Mouse (Mus musculus) midbrain, embryonic 16.5 days (tissue): Measurements from ENCODE around the gene Trhr2. TPM values are rescaled to one million over a fixed set of nuclear protein-coding genes. Genes with fewer than 3 reads are reported as not detected.

Experiments
- ATAC-seq: fragments of 200-750 bp; cut with Nextera tagmentation; 2 replicates; pipeline ENCODE4 v1.8.0; 2017; ENCODE audit warnings: moderate TSS enrichment
- H3K27ac ChIP-seq: fragments of 300-500 bp; sonication (generic); 2 replicates; pipeline ENCODE4 v1.5.1; 2014; ENCODE audit warnings: mild to moderate bottlenecking, low read length, mixed read lengths
- H3K27me3 ChIP-seq: fragments of 300-500 bp; sonication (generic); 2 replicates; pipeline ENCODE4 v1.6.1; 2014; ENCODE audit warnings: low read depth, low read length, mixed read lengths; ENCODE audit not compliant: control insufficient read depth, insufficient read depth
- H3K36me3 ChIP-seq: fragments of 300-500 bp; sonication (generic); 2 replicates; pipeline ENCODE4 v1.6.1; 2014; ENCODE audit warnings: mild to moderate bottlenecking, low read length, moderate library complexity, mixed read lengths; ENCODE audit not compliant: control insufficient read depth, insufficient read depth
- H3K4me1 ChIP-seq: fragments of 300-500 bp; sonication (generic); 2 replicates; pipeline ENCODE4 v1.6.1; 2014; ENCODE audit warnings: mild to moderate bottlenecking, low read length, mixed read lengths; ENCODE audit not compliant: control insufficient read depth, insufficient read depth
- H3K4me2 ChIP-seq: fragments of 300-500 bp; sonication (generic); 2 replicates; pipeline ENCODE4 v1.6.1; 2014; ENCODE audit warnings: mild to moderate bottlenecking, low read length, mixed read lengths
- H3K4me3 ChIP-seq: fragments of 300-500 bp; sonication (generic); 2 replicates; pipeline ENCODE4 v1.5.1; 2014; ENCODE audit warnings: low read depth, mild to moderate bottlenecking, low read length, moderate library complexity, mixed read lengths
- H3K9ac ChIP-seq: fragments of 300-500 bp; sonication (generic); 2 replicates; pipeline ENCODE4 v1.6.1; 2014; ENCODE audit warnings: low read depth, low read length, mixed read lengths
- H3K9me3 ChIP-seq: fragments of 300-500 bp; sonication (generic); replicated peaks from 2 replicates; pipeline ENCODE4 v1.6.1; 2014; ENCODE audit warnings: mild to moderate bottlenecking, low read length, mixed read lengths; ENCODE audit not compliant: control insufficient read depth, poor library complexity, severe bottlenecking
- WGBS: fragments of 180-500 bp; shearing (Covaris S2); extraction: QIAGEN DNeasy Blood & Tissue Kit; methylation state at CpG from one replicate; pipeline ENCODE4 v1.1.7; 2014; 5-methylcytosine and 5-hydroxymethylcytosine counted together
- polyA plus RNA-seq: library from polyadenylated mRNA; unstranded; fragments of >200 nt; fragmentation: Nextera tagmentation; extraction: Ambion mirVana; gene quantifications from 2 replicates; pipeline ENCODE4 v1.2.1, GENCODE M21; 2015

Gene Trhr2
- polyA plus RNA-seq, result 0.26 TPM in 1 of 2 replicates, not detected in the other

DNA sequence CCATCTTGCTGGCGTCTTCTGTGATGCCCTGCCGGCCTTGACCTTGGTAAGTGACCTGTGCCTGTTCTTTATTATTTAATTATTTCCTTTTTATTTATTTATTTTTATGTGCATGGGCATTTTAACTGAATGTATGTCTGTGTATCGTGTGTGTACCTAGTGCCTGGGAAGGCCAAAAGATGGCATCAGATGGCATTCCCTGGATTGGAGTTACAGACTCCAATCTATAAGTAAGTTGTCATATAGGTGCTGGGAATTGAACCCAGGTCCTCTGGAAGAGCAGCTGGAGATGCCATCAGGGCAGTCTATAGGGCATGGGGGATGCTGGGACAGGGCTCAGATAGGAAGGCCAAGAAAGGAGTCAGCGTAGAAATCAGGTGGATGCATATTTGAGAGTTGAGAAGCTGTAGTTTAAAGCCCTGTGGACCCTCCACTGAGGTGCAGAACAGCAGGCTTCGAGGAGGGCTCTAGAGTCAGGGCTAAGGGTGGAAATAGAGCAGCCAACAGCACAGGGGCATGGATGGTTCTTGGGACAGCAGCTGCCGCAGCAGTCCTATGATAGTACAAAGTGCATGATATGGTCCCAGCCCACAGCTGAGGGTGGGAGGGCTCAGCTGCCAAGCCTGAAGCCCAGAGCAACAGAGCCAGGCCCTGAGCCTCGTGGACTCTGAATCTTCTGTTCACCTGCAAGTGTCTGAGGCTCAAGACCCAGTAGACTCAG is at the start of gene Trhr2:
TSS of gene Trhr2 (minus strand) at position 51 of the 721 bp plus-strand sequence.
- 79% methylated on average over 7 of the region's 7 CpGs for WGBS
- Histone ChIP-seq H3K4me1 (no peaks in the 10 kb centered on the region), H3K4me3 (no peak within 1 kb of the TSS)

DNA sequence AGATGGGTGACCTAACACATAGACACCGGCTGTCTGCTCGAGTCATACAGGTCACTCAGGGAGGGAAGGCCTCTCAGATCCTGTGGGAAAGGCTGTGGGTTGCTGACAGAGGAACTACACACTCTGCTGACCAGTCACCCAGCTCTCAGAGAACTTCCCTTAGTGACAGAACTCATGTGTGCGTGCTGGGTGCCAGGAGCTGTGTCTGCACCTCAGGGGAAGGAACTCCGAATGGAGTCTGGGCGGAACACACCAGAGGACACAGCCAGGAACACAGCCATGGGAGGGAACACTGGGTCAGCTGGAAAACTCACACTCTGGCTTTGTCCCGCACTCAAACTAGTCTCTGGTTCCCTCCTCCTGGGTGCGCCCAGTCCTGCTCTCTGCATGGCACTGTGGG is 47.1 kb upstream of the Trhr2 start:
- H3K27me3 ChIP-seq, result no peaks in the 10 kb centered on the region
- H3K4me1 ChIP-seq, result no peaks in the 10 kb centered on the region
- H3K9me3 ChIP-seq, result no peaks in the 10 kb centered on the region
- peaks cover 70% of the 10 kb centered on the region for H3K36me3 ChIP-seq
- H3K4me2 ChIP-seq, result no peak overlapping the region
- H3K4me3 ChIP-seq, result no peak overlapping the region
- H3K9ac ChIP-seq, result no peak overlapping the region
- no peak overlapping the region for H3K27ac ChIP-seq
- WGBS, result 94% methylated on average over 7 of the region's 7 CpGs
- ATAC-seq, result no peak

More for the DNA sequence above, at the start of gene Trhr2:
- Histone ChIP-seq H3K4me2 (no peak within 1 kb of the TSS), H3K27ac (no peak within 1 kb of the TSS), H3K9me3 (no peaks in the 10 kb centered on the region), H3K27me3 (no peaks in the 10 kb centered on the region; the same call in 1 of the 2 replicates), H3K36me3 (no peaks in the 10 kb centered on the region), H3K9ac (no peak within 1 kb of the TSS)
- ATAC-seq, result no peak

DNA sequence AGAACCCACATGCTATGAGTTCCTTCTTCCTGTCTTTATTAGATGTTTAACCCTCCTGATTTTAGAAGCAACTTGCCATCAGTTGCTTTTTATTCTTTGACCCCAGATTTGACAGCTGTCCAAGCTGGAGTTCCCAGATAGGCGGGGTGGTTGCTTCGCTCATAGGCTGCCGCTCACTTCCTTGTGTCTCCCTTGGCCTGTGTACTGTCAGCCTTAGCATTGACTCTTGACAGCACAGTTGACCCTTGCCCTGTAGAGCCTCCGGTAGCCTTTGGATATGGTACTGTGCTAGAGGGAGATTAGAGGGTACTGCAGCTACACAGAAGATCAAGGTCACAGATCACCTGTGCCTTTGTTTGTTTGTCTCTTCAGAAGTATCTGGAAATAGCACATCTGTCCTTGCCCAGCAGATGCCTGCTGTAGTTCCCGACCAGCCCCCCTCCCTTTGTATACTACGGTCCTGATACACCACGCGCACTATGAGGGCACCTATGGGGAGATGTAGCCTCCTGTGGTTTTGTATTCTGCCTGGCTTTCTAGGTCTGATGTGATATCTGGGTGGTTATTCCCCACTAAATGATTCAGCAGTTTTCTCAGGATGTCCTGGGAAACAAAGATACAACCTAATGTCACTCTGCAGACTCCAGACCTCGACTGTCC is 44.7 kb upstream of the Trhr2 start:
- Histone ChIP-seq H3K4me3 (no peak overlapping the region), H3K27me3 (no peaks in the 10 kb centered on the region), H3K27ac (no peak overlapping the region), H3K9ac (no peak overlapping the region), H3K4me1 (no peaks in the 10 kb centered on the region), H3K4me2 (no peak overlapping the region), H3K9me3 (no peaks in the 10 kb centered on the region), H3K36me3 (peaks cover 62% of the 10 kb centered on the region)
- ATAC-seq, result no peak
- WGBS, result 90% methylated on average over 9 of the region's 9 CpGs

DNA sequence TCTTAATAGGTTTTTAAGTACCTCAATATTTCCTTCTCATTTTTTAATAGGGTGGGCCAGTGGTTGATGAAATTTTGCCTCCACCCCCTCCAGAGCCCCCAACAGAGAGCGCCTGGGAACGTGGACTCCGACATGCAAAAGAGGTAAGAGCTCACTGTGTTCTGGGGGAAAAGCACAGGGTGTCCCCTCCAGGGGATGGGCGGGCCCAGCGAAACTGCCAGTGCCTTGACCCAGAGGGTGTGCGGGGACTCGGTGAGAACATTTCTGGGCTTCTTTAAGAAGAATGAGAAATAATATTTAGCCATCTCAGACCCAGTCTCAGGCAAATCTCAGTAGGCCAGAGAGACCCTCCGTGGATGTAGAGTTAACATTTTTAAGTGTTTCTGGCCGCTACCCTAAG is 37.6 kb upstream of the Trhr2 start:
- Histone ChIP-seq H3K27ac (no peak overlapping the region), H3K4me3 (no peak overlapping the region), H3K9me3 (no peaks in the 10 kb centered on the region), H3K36me3 (peaks cover 35% of the 10 kb centered on the region), H3K4me2 (no peak overlapping the region), H3K4me1 (no peaks in the 10 kb centered on the region), H3K9ac (no peak overlapping the region), H3K27me3 (no peaks in the 10 kb centered on the region)
- 95% methylated on average over 9 of the region's 9 CpGs for WGBS
- no peak for ATAC-seq

DNA sequence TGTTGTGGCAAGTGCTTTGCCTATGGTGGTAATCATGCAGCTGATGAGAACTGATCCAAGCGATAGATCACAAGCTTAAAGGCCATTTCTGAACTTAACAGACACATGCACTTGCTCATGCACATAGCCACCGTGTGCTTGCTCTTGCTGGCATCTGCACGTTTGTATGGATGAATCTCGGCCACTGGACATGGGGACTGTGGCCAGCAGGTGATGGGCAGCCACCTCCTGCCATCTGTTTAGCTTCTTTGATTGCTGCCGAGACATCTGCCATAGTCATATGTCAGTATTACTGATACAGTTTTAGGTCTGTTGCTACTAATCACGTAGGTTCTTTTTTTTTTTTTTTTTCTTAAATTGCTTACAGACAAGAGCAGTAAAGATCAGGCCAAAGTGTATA is 34.7 kb upstream of the Trhr2 start:
- no peak for ATAC-seq
- WGBS, result 81% methylated on average over 6 of the region's 6 CpGs
- H3K4me1 ChIP-seq, result no peaks in the 10 kb centered on the region
- H3K27ac ChIP-seq, result no peak overlapping the region
- peaks cover 25% of the 10 kb centered on the region for H3K36me3 ChIP-seq
- no peaks in the 10 kb centered on the region for H3K27me3 ChIP-seq
- H3K4me2 ChIP-seq, result no peak overlapping the region
- H3K4me3 ChIP-seq, result no peak overlapping the region
- H3K9me3 ChIP-seq, result no peaks in the 10 kb centered on the region
- H3K9ac ChIP-seq, result no peak overlapping the region

DNA sequence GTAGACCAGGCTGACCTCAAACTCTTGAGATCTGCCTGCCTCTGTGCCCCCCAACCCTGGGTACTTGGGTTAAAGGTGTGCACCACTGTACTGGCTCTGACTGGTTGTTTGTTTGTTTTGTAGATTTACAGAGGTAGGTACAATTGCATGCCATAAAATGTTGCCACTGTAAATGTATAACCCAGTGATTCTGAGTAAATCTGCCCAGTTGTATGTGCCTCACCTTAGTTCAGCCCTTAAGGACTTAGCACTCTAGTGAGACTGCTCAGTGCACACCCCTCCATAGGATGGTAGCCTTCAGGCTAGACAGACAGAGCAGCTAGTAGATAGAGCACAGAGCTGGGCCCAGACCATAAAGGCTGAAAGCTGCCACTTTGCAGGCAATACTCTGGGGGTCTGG is 33.2 kb upstream of the Trhr2 start:
- no peak overlapping the region for H3K9ac ChIP-seq
- H3K4me3 ChIP-seq, result no peak overlapping the region
- H3K4me1 ChIP-seq, result no peaks in the 10 kb centered on the region
- H3K9me3 ChIP-seq, result no peaks in the 10 kb centered on the region
- no peaks in the 10 kb centered on the region for H3K27me3 ChIP-seq
- no peak overlapping the region for H3K4me2 ChIP-seq
- no peak for ATAC-seq
- no peak overlapping the region for H3K27ac ChIP-seq
- H3K36me3 ChIP-seq, result peaks cover 20% of the 10 kb centered on the region

DNA sequence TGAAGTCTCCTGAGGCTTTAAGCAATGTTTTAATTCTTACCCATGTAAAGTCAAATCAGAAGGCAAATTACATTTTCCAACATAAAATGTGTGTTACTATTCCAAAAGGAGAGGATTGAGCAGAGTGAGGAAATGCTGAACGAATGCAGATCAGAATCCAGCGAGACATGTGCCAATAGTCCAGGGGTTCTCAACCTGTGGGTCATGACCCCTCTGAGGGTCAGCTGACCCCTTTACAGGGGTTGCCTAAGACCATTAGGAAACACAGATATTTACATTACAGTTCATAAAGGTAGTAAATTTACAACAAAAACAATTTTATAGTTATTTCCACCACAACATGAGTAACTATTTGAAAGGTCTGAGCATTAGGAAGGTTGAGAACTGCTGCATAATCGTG is 30.2 kb upstream of the Trhr2 start:
- Histone ChIP-seq H3K4me1 (no peaks in the 10 kb centered on the region), H3K27ac (no peak overlapping the region), H3K9ac (no peak overlapping the region), H3K4me2 (no peak overlapping the region), H3K36me3 (peaks cover 34% of the 10 kb centered on the region), H3K27me3 (no peaks in the 10 kb centered on the region), H3K4me3 (no peak overlapping the region), H3K9me3 (no peaks in the 10 kb centered on the region)
- 87% methylated on average over 3 of the region's 3 CpGs for WGBS
- ATAC-seq, result no peak

DNA sequence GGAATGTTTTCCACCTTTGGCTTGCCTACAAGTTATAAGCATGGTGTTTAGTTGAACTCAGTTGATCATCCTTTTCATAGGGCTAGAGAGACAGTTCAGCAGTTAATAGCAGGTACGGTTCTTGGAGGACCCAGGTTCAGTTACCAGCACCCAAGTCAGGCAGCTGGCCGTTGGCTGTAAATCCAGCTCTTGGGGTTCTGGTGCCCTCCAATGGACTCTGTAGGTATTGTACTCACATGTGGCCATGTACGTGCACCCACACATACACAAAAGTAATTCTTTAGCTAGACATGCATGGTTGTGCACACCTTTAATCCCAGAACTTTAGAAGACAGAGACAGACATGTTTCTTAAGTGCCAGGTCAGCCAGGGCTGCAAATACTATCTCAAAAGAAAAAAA is 28.8 kb upstream of the Trhr2 start:
- Histone ChIP-seq H3K27me3 (no peaks in the 10 kb centered on the region), H3K4me1 (no peaks in the 10 kb centered on the region), H3K27ac (no peak overlapping the region), H3K4me2 (no peak overlapping the region), H3K9me3 (no peaks in the 10 kb centered on the region), H3K9ac (no peak overlapping the region), H3K36me3 (peaks cover 36% of the 10 kb centered on the region), H3K4me3 (no peak overlapping the region)
- WGBS, result 83% methylated on average over 3 of the region's 3 CpGs
- no peak for ATAC-seq

DNA sequence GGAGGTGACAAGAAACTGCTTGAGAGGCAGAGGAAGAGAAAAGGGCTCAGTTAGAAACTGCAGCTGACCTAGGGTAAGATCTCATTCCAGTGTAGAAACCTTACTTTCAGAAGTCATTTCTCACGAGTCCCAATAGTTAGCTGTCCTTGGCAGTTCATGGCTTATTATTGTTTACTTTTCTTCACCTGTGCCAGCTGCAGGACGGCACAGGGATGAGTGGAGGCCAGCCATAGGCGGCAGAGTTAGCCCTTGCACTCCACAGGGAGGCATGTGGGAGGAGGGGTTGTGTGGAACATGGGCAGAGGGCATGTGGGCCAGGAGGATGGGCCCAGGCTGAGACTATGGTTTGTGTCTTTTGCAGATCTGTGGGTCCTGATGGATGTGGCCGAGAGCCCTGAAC is 22.5 kb upstream of the Trhr2 start:
- no peak for ATAC-seq
- WGBS, result 85% methylated on average over 4 of the region's 4 CpGs
- H3K9me3 ChIP-seq, result no peaks in the 10 kb centered on the region
- H3K9ac ChIP-seq, result no peak overlapping the region
- no peak overlapping the region for H3K4me2 ChIP-seq
- no peaks in the 10 kb centered on the region for H3K27me3 ChIP-seq
- no peak overlapping the region for H3K4me3 ChIP-seq
- H3K27ac ChIP-seq, result no peak overlapping the region
- peaks cover 18% of the 10 kb centered on the region for H3K36me3 ChIP-seq
- H3K4me1 ChIP-seq, result peaks cover 8% of the 10 kb centered on the region
